Mouse (Mus musculus) heart, postnatal 0 days (tissue): ENCODE results near the gene Relb. TPM values are rescaled to one million over a fixed set of nuclear protein-coding genes. Genes with fewer than 3 reads are reported as not detected.
A peak's percentile ranks its signal among the peaks of the same experiment; 100 is the strongest.

Experiments
- ATAC-seq: fragments of 200-750 bp; cut with Nextera tagmentation; 2 replicates; pipeline ENCODE4 v1.8.0; 2017; ENCODE audit warnings: low read depth, moderate number of reproducible peaks, moderate library complexity; ENCODE audit not compliant: insufficient read depth
- DNase-seq: peaks from one replicate; pipeline ENCODE4 v3.0.0-alpha.2; 2016; ENCODE audit warnings: low spot score
- H3K27ac ChIP-seq: fragments of 300-500 bp; sonication (generic); 2 replicates; pipeline ENCODE4 v1.5.1; 2014; ENCODE audit warnings: low read depth, mild to moderate bottlenecking
- H3K27me3 ChIP-seq: fragments of 300-500 bp; sonication (generic); 2 replicates; pipeline ENCODE4 v1.6.1; 2014; ENCODE audit warnings: low read length, mixed read lengths; ENCODE audit not compliant: control insufficient read depth, insufficient read depth
- H3K36me3 ChIP-seq: fragments of 300-500 bp; sonication (generic); replicated peaks from 2 replicates; pipeline ENCODE4 v1.6.1; 2014; ENCODE audit warnings: low read length, mixed read lengths; ENCODE audit not compliant: control insufficient read depth, insufficient read depth
- H3K4me1 ChIP-seq: fragments of 300-500 bp; sonication (generic); 2 replicates; pipeline ENCODE4 v1.6.1; 2014; ENCODE audit warnings: antibody characterized with exemption; ENCODE audit not compliant: control insufficient read depth, insufficient read depth
- H3K4me2 ChIP-seq: fragments of 300-500 bp; sonication (generic); 2 replicates; pipeline ENCODE4 v1.6.1; 2014; ENCODE audit warnings: low read depth, mild to moderate bottlenecking, low read length, moderate library complexity
- H3K4me3 ChIP-seq: fragments of 300-500 bp; sonication (generic); 2 replicates; pipeline ENCODE4 v1.5.1; 2014; ENCODE audit warnings: low read depth, low read length
- H3K9ac ChIP-seq: fragments of 300-500 bp; sonication (generic); replicated peaks from 2 replicates; pipeline ENCODE4 v1.6.1; 2014; ENCODE audit warnings: low read depth, low read length, mixed read lengths
- H3K9me3 ChIP-seq: fragments of 300-500 bp; sonication (generic); replicated peaks from 2 replicates; pipeline ENCODE4 v1.6.1; 2016; ENCODE audit warnings: low read length; ENCODE audit not compliant: control insufficient read depth
- CTCF ChIP-seq: IDR thresholded peaks from 2 replicates; pipeline ENCODE4 v1.5.1; 2016; ENCODE audit warnings: antibody characterized with exemption, control low read depth, low read depth
- EP300 ChIP-seq: IDR thresholded peaks from 2 replicates; pipeline ENCODE4 v1.6.1; 2016; ENCODE audit warnings: antibody characterized with exemption, low read depth
- WGBS: fragments of 180-500 bp; shearing (Covaris S2); extraction: QIAGEN DNeasy Blood & Tissue Kit; methylation state at CpG from one replicate; pipeline ENCODE4 v1.1.7; 2014; 5-methylcytosine and 5-hydroxymethylcytosine counted together
- polyA plus RNA-seq: library from polyadenylated mRNA; unstranded; fragments of >200 nt; fragmentation: Nextera tagmentation; extraction: Ambion mirVana; gene quantifications from 2 replicates; pipeline ENCODE4 v1.2.1, GENCODE M21; 2015
- total RNA-seq: library from RNA; depleted of rRNA; stranded (reverse); fragments of >200 nt; gene quantifications from 2 replicates; pipeline ENCODE4 v1.2.3, GENCODE M21; 2014; ENCODE audit warnings: low replicate concordance

Relb gene
- total and polyA plus RNA-seq, 2 experiments from 2014 or later = 6.5 to 9.0 TPM

DNA sequence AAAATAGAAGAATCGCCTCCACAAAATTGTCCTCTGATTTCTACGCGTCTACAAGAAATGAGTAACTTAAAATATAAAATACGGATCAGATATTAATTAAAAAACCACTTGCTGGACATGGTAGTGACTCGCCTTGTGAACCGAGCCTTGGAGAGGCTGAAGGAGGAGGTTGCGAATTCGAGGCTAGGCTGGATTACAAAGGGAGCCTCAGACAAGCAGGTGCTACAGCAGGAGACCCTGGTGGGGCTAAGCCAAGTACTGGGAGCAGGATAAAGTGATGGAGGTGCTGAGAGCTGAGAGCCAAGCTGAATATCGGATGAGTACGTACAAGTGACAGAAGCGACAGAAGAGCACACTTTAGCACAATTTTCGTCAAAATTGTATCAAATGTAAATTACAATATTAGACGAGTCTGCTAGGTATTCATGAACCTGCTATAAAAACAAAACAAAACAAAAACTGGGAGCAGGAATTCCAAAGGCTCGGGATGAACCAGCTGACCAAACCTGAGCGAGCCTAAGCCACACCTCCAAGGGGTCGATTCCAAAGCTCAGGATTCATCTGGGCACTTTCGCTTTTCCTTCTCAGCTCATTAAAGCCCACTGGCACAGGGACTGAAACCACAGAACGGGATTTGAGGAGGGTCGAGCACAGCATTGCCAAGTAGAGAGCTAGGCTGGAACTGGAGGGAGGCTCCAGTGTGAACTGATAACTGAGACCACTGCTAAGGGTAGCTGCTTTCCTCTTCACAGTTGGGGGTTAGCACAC lies 66.4 kb downstream of the Relb start, which contains the start of gene Ppp1r37:
Ppp1r37 (minus strand) TSS at position 434 of the 768 bp plus-strand sequence.
- DNase-seq = peak; percentile 41
- Histone ChIP-seq H3K4me1 (peaks cover 25% of the 10 kb centered on the region; the same call in 1 of the 2 replicates), H3K9ac (peak within 1 kb of the TSS; percentile 94), H3K4me2 (peak within 1 kb of the TSS; percentile 71), H3K36me3 (peaks cover 18% of the 10 kb centered on the region), H3K27me3 (no peaks in the 10 kb centered on the region), H3K27ac (peak within 1 kb of the TSS; percentile 93), H3K9me3 (no peaks in the 10 kb centered on the region), H3K4me3 (peak within 1 kb of the TSS; percentile 63)
- no peak for ATAC-seq
- TF ChIP-seq EP300 = 0 out of 2 replicates have a peak, but pooled peaks have one; percentile 14
- no peak for TF ChIP-seq CTCF
- WGBS = under 1% methylated on average over 19 of the region's 19 CpGs

DNA sequence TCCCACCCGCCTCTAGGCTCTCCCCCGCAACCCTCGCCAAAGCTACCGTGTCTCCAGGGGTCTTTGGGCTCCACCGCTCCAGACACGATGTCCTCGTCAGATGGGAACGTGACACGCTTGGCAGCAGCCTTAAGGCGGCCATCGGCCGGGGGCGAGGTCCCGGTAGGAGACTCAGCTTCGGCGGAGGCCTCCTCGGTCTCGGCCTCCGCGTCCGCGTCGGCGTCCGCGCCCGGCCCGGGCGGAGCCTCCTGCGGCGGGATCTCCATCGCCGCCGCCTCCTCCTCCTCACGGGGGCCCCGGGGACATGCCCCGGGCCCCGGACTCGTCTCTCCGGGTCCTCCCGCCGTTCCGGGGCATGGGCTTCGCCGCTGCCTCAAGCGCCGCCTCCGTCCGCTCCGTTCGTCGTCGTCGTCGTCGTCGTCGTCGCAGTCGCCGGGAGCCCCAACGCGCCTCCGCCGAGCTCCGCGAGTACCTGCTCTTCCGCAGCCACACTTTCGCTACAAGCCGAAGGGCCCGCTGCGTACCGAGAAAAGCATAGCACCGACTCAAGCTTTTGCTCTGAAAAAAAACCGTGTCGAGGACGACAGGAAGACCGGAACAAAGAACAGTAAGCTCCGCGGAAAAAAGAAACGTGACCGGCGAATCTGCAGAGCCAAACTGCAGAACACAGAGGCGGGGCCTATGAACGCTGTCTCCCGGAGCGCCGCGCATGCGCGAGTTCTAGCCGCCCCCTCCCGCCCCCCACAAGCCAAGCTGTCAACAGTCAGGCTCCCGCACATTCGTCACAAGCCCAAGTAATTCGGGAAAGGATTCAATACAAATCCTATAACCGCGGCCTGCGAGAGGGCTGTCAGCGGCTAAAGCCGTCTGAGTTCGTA lies 67.2 kb downstream of the Relb start:
- Histone ChIP-seq H3K4me1 (peaks cover 31% of the 10 kb centered on the region; the same call in 1 of the 2 replicates), H3K4me3 (peak overlapping the region; percentile 63), H3K27ac (peak overlapping the region; percentile 93), H3K9ac (peak overlapping the region; percentile 94), H3K27me3 (no peaks in the 10 kb centered on the region), H3K9me3 (no peaks in the 10 kb centered on the region), H3K4me2 (peak overlapping the region; percentile 71), H3K36me3 (peaks cover 18% of the 10 kb centered on the region)
- DNase-seq = peak; percentile 95
- ATAC-seq = peak; percentile 87
- TF ChIP-seq EP300 = no peak
- no peak for TF ChIP-seq CTCF
- WGBS = under 1% methylated on average over 102 of the region's 102 CpGs

- no peak for DNase-seq
- no peaks in the 10 kb centered on the region for H3K27me3 ChIP-seq
- peak overlapping the region; percentile 63 for H3K4me3 ChIP-seq
- H3K9ac ChIP-seq = peak overlapping the region; percentile 94
- H3K4me1 ChIP-seq = peaks cover 37% of the 10 kb centered on the region; the same call in 1 of the 2 replicates
- H3K9me3 ChIP-seq = no peaks in the 10 kb centered on the region
- peak overlapping the region; percentile 93 for H3K27ac ChIP-seq
- TF ChIP-seq EP300 (no peak), CTCF (no peak)
- ATAC-seq = no peak
- under 1% methylated on average over 11 of the region's 11 CpGs for WGBS
- peak overlapping the region; percentile 71 for H3K4me2 ChIP-seq
- H3K36me3 ChIP-seq = peaks cover 18% of the 10 kb centered on the region
These were observed 67.8 kb downstream of the Relb start for GRCm38 (mm10) chr7:19561431-19561764.

DNA sequence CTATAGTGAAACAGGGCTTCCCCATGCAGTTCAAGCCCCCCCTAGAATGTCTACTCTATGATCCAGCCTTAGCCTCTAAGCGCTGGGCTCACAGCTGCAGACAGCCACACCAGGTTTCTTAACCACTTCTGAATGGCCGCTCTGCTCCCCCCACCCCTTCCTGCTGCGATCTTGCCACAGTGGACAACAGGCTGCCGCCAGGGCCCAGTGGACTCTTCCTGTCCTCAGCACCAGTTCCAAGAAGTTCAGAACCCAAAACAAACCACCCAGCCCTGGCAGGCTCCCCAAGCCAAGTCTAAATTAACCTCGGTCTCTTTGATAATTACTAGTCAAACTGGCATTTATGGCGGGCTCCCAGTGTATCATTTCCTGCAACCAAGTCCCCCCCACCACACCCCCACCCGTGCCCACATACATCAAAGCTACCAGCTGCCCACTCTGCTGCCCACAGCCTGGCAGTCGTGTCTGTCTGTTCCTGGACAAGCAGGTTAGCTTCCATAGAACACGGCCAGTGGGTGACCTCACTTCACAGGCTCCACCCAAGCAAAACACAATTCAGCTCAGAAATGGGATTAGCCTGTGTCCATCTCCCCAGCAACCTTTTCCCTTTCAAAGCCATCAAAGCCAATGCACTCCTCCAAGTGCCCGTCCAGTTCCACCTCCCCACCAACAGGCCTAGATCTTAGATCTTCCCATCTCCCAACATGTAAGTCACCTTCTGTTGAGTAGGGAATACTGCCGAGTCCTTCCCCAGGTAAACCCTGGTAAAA lies 68.6 kb downstream of the Relb start:
- H3K27ac ChIP-seq = peak overlapping the region; percentile 93

DNA sequence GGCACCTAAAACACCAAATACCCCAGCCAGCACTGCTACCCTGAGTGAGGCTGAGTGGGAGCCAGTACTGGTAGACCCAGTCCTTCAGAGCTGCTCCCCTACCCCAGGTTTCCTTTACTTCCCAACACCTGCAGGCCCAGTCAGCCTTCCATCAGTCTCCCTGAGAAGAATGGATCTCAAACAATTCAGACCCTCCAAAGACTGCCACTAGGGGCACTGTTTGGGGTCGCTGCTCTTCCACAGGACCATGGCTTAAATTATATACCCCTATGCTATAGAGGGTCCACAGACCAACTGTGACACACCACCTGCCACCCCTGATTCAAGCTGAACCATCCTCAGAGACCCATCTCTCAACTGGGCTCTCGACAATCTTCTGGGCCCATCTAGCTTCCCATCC lies 70.3 kb downstream of the Relb start:
- Histone ChIP-seq H3K4me1 (peaks cover 37% of the 10 kb centered on the region; the same call in 1 of the 2 replicates), H3K9me3 (no peaks in the 10 kb centered on the region), H3K4me2 (no peak overlapping the region; the same call in 1 of the 2 replicates), H3K27me3 (no peaks in the 10 kb centered on the region), H3K9ac (no peak overlapping the region), H3K27ac (no peak overlapping the region; the same call in 1 of the 2 replicates), H3K4me3 (no peak overlapping the region), H3K36me3 (no peaks in the 10 kb centered on the region; the same call in 1 of the 2 replicates)
- DNase-seq (no peak), ATAC-seq (no peak)
- WGBS = 51% methylated on average over 2 of the region's 2 CpGs
- no peak for TF ChIP-seq EP300
- peak; percentile 38 for TF ChIP-seq CTCF

More for the DNA sequence above, 68.6 kb downstream of the Relb start:
- 13% methylated on average over 11 of the region's 11 CpGs for WGBS
- Histone ChIP-seq H3K4me2 (peak overlapping the region; percentile 71), H3K27me3 (no peaks in the 10 kb centered on the region), H3K9me3 (no peaks in the 10 kb centered on the region), H3K9ac (peak overlapping the region; percentile 94), H3K4me3 (peak overlapping the region; percentile 63), H3K36me3 (peaks cover 16% of the 10 kb centered on the region), H3K4me1 (peaks cover 37% of the 10 kb centered on the region; the same call in 1 of the 2 replicates)
- ATAC-seq (no peak), DNase-seq (no peak)
- TF ChIP-seq EP300 (no peak), CTCF (no peak)
